Mouse (Mus musculus): ENCODE results near the gene 1700113H08Rik. TPM values are rescaled to one million over a fixed set of nuclear protein-coding genes. Genes with fewer than 3 reads are reported as not detected.

Gene 1700113H08Rik
- polyA plus RNA-seq, 1 experiment from 2014 or later, result not detected

DNA sequence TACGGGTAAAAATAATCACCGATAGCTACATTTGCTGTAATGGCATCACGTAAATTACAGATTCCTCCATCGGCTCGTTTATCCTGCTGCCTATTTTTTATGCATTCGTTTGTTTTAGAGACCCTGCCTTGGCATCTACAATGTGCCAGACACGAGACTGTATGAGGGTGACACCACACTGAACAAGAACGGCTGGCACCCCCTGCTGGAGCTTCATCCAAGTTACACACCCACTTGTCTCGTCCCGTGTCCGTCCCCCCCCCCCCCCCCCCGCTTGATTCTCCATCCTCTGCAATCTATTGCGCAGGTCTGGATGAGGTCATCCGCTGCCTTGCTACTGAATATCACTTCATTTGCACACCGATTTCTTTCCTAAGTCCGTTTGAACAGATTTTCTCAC, 37.1 kb upstream of the 1700113H08Rik start:
- Histone ChIP-seq H3K27me3 (ENCODE audit: control insufficient read depth, insufficient read depth, low read length) (0 out of 2 replicates have a peak, but pooled peaks cover 4% of the 10 kb centered on the region), H3K9me3 (ENCODE audit: control insufficient read depth, low read length) (no peaks in the 10 kb centered on the region), H3K4me3 (ENCODE audit: control insufficient read depth in 1 of 2, insufficient read depth in 1 of 2, low read depth in 1 of 2, low read length in 2 of 2) (no peak overlapping the region), H3K36me3 (ENCODE audit: control insufficient read depth, insufficient read depth, low read length) (no peaks in the 10 kb centered on the region), H3K9ac (ENCODE audit: low read length) (no peak overlapping the region), H3K4me1 (ENCODE audit: control insufficient read depth in 2 of 2, insufficient read depth in 2 of 2, low read length in 2 of 2) (peaks cover 5 to 8% of the 10 kb centered on the region in 2 experiments), H3K27ac (replicated peaks in 1 of 2; ENCODE audit: control insufficient read depth in 1 of 2, insufficient read depth in 1 of 2, low read depth in 2 of 2, low read length in 2 of 2) (no peak overlapping the region), H3K4me2 (ENCODE audit: low read length) (no peak overlapping the region)
- no peak for ATAC-seq (ENCODE audit: insufficient number of reproducible peaks, insufficient read depth, low FRiP score, low read depth)
- 61% methylated on average over 15 of the region's 16 CpGs for WGBS

DNA sequence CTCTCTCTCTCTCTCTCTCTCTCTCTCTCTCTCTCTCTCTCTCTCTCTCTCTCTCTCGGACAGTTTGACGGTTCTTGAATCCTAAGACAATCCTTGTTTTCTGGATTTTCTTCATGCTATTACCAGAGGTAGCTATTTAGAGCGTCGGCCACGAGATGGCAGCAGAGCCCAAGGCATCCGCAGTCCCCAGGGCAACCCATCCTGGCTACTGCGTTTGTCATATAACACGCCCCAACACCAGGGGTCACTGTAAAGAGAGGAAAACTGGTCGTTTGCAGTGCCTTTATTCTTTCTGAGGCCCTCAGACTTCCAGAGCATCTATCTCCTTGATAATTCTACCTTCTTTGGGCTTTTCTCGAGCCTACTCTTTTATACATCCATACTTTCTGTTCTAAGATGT, 33.0 kb upstream of the 1700113H08Rik start:
- H3K27ac ChIP-seq (replicated peaks in 1 of 2; ENCODE audit: control insufficient read depth in 1 of 2, insufficient read depth in 1 of 2, low read depth in 2 of 2, low read length in 2 of 2), result no peak overlapping the region
- no peak overlapping the region for H3K4me3 ChIP-seq (ENCODE audit: control insufficient read depth in 1 of 2, insufficient read depth in 1 of 2, low read depth in 1 of 2, low read length in 2 of 2)
- no peak overlapping the region for H3K9ac ChIP-seq (ENCODE audit: low read length)
- no peaks in the 10 kb centered on the region for H3K36me3 ChIP-seq (ENCODE audit: control insufficient read depth, insufficient read depth, low read length)
- no peak overlapping the region for H3K4me2 ChIP-seq (ENCODE audit: low read length)
- 0 out of 2 replicates have a peak, but pooled peaks cover 4% of the 10 kb centered on the region for H3K27me3 ChIP-seq (ENCODE audit: control insufficient read depth, insufficient read depth, low read length)
- no peak for ATAC-seq (ENCODE audit: insufficient number of reproducible peaks, insufficient read depth, low FRiP score, low read depth)
- no peaks in the 10 kb centered on the region for H3K9me3 ChIP-seq (ENCODE audit: control insufficient read depth, low read length)
- 4% methylated on average over 8 of the region's 10 CpGs for WGBS
- no peaks in the 10 kb centered on the region for H3K4me1 ChIP-seq (ENCODE audit: control insufficient read depth in 2 of 2, insufficient read depth in 2 of 2, low read length in 2 of 2)

DNA sequence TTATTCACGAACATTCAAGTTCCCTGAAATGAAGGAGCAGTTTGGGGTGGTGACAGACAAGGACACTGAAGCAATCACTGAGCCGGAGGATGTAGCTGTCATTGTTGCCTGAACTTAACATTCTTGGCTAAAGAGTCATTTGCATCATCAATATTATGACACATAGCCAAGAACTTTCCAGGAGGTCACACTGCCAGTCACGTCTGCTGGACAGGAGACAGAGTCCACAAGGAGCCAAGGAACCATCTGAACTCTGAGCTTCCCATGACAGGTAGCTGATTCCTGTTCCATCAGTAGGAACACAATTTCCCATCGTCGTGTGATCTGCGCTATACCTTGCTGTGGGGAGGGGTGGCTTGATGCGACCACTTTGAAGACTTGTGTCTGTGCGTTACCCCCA, 25.1 kb upstream of the 1700113H08Rik start:
- ATAC-seq (ENCODE audit: insufficient number of reproducible peaks, insufficient read depth, low FRiP score, low read depth), result no peak
- no peak overlapping the region for H3K9ac ChIP-seq (ENCODE audit: low read length)
- 73% methylated on average over 8 of the region's 8 CpGs for WGBS

DNA sequence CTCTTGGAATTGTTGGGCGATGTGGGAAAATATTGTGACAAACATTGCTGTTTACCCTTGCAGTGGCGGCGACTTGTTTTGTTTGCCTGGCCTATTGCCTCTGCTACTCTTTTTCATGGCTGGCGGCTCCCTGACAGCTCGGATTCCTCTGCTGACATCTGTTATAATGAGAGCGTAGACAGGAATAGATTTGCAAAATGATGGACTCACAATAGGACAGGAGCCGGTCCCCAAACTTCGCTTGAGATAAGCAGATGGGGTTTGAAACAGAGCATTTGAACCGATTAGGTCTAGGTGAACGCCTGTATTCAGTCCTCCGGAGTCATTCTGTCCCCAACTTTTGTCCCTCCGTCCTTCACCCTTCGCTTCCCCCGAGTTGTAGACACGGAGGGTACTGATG, 22.0 kb upstream of the 1700113H08Rik start:
- Histone ChIP-seq H3K4me2 (ENCODE audit: low read length) (no peak overlapping the region), H3K4me3 (ENCODE audit: control insufficient read depth in 1 of 2, insufficient read depth in 1 of 2, low read depth in 1 of 2, low read length in 2 of 2) (no peak overlapping the region), H3K27ac (replicated peaks in 1 of 2; ENCODE audit: control insufficient read depth in 1 of 2, insufficient read depth in 1 of 2, low read depth in 2 of 2, low read length in 2 of 2) (no peak overlapping the region), H3K4me1 (ENCODE audit: control insufficient read depth in 2 of 2, insufficient read depth in 2 of 2, low read length in 2 of 2) (peaks cover 13 to 21% of the 10 kb centered on the region in 2 experiments), H3K9ac (ENCODE audit: low read length) (no peak overlapping the region), H3K9me3 (ENCODE audit: control insufficient read depth, low read length) (no peaks in the 10 kb centered on the region), H3K27me3 (ENCODE audit: control insufficient read depth, insufficient read depth, low read length) (no peaks in the 10 kb centered on the region), H3K36me3 (ENCODE audit: control insufficient read depth, insufficient read depth, low read length) (no peaks in the 10 kb centered on the region)
- 67% methylated on average over 15 of the region's 15 CpGs for WGBS
- ATAC-seq (ENCODE audit: insufficient number of reproducible peaks, insufficient read depth, low FRiP score, low read depth), result no peak

More for the DNA sequence above, 25.1 kb upstream of the 1700113H08Rik start:
- peaks cover 10% of the 10 kb centered on the region in 2 experiments; a peak in 3 of 4 replicates for H3K4me1 ChIP-seq (ENCODE audit: control insufficient read depth in 2 of 2, insufficient read depth in 2 of 2, low read length in 2 of 2)
- H3K4me3 ChIP-seq (ENCODE audit: control insufficient read depth in 1 of 2, insufficient read depth in 1 of 2, low read depth in 1 of 2, low read length in 2 of 2), result no peak overlapping the region
- H3K36me3 ChIP-seq (ENCODE audit: control insufficient read depth, insufficient read depth, low read length), result no peaks in the 10 kb centered on the region
- H3K27ac ChIP-seq (replicated peaks in 1 of 2; ENCODE audit: control insufficient read depth in 1 of 2, insufficient read depth in 1 of 2, low read depth in 2 of 2, low read length in 2 of 2), result no peak overlapping the region
- H3K4me2 ChIP-seq (ENCODE audit: low read length), result no peak overlapping the region
- H3K27me3 ChIP-seq (ENCODE audit: control insufficient read depth, insufficient read depth, low read length), result no peaks in the 10 kb centered on the region
- H3K9me3 ChIP-seq (ENCODE audit: control insufficient read depth, low read length), result no peaks in the 10 kb centered on the region

DNA sequence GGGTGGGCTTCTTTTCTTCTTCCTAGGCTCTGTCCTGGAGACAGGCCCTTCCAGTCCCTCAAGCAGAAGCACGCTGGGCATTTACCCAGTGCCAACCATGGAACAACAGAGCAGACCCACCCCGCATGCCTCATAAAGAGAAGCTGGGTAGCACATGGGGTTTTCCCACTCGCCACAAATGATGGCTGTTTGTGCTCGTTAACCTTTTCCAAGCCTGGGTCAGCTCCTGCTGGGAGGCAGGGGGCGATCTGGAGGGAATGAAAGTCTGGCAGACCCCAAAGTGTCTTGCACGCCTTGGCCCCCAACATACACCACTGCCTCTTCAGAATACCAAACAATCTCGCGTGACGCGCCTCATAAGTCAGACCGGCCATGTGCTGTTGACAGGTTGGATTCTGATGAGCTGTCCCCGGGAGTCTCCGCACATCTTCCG, 21.6 kb upstream of the 1700113H08Rik start:
- ATAC-seq (ENCODE audit: insufficient number of reproducible peaks, insufficient read depth, low FRiP score, low read depth), result no peak
- no peak overlapping the region for H3K27ac ChIP-seq (replicated peaks in 1 of 2; ENCODE audit: control insufficient read depth in 1 of 2, insufficient read depth in 1 of 2, low read depth in 2 of 2, low read length in 2 of 2)
- 42% methylated on average over 14 of the region's 14 CpGs for WGBS
- H3K36me3 ChIP-seq (ENCODE audit: control insufficient read depth, insufficient read depth, low read length), result no peaks in the 10 kb centered on the region
- H3K4me2 ChIP-seq (ENCODE audit: low read length), result peak overlapping the region; percentile 45
- H3K9me3 ChIP-seq (ENCODE audit: control insufficient read depth, low read length), result no peaks in the 10 kb centered on the region
- H3K4me3 ChIP-seq (ENCODE audit: control insufficient read depth in 1 of 2, insufficient read depth in 1 of 2, low read depth in 1 of 2, low read length in 2 of 2), result no peak overlapping the region
- peaks cover 13 to 21% of the 10 kb centered on the region in 2 experiments for H3K4me1 ChIP-seq (ENCODE audit: control insufficient read depth in 2 of 2, insufficient read depth in 2 of 2, low read length in 2 of 2)
- no peaks in the 10 kb centered on the region for H3K27me3 ChIP-seq (ENCODE audit: control insufficient read depth, insufficient read depth, low read length)
- H3K9ac ChIP-seq (ENCODE audit: low read length), result no peak overlapping the region

DNA sequence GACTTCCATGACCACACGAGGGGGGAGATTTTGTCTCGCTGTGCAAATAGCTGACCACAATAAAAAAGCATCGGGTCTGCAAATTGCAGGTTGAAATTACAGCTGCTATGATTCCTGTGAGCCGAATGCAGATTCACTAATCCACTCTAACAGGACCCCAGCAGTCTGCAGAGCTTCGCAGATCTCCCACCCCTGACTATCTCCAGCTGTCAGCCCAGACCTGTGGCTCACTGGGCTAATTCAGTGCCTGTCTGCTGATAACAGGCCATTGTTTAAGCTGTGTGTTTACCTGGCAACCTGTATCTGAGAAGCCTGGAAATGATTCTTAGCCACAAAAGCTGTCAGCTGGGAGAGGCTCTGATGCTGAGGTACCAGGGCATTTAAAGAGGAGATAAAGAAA, 20.8 kb upstream of the 1700113H08Rik start:
- H3K9me3 ChIP-seq (ENCODE audit: control insufficient read depth, low read length), result no peaks in the 10 kb centered on the region
- no peaks in the 10 kb centered on the region for H3K27me3 ChIP-seq (ENCODE audit: control insufficient read depth, insufficient read depth, low read length)
- 21% methylated on average over 5 of the region's 5 CpGs for WGBS
- H3K4me1 ChIP-seq (ENCODE audit: control insufficient read depth in 2 of 2, insufficient read depth in 2 of 2, low read length in 2 of 2), result peaks cover 13 to 21% of the 10 kb centered on the region in 2 experiments
- peak overlapping the region; percentile 45; the same call in 1 of the 2 replicates for H3K4me2 ChIP-seq (ENCODE audit: low read length)
- H3K4me3 ChIP-seq (ENCODE audit: control insufficient read depth in 1 of 2, insufficient read depth in 1 of 2, low read depth in 1 of 2, low read length in 2 of 2), result no peak overlapping the region
- H3K9ac ChIP-seq (ENCODE audit: low read length), result 0 out of 2 replicates have a peak overlapping the region, but pooled peaks have one; percentile 8
- no peak overlapping the region for H3K27ac ChIP-seq (replicated peaks in 1 of 2; ENCODE audit: control insufficient read depth in 1 of 2, insufficient read depth in 1 of 2, low read depth in 2 of 2, low read length in 2 of 2)
- no peaks in the 10 kb centered on the region for H3K36me3 ChIP-seq (ENCODE audit: control insufficient read depth, insufficient read depth, low read length)
- no peak for ATAC-seq (ENCODE audit: insufficient number of reproducible peaks, insufficient read depth, low FRiP score, low read depth)

DNA sequence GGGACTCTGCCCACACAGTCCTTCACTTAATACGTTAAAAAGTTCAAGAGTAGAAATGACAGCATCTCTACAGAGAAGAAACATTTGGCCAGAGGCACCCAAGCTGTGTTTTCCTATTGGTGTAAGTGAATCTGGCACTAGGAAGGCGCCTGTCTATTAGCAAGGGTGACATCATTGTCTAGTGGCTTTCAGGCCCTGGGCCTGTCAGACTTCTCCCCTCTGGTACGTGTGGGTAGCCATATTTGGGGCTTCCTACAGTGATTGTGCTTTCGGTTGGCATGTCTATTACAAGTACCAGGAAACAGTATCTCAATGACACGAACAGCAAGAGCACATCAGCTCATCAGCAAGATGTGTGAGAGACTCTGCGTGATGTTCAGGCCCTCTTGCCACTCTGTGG, 18.5 kb upstream of the 1700113H08Rik start:
- H3K4me1 ChIP-seq (ENCODE audit: control insufficient read depth in 2 of 2, insufficient read depth in 2 of 2, low read length in 2 of 2), result peaks cover 13 to 21% of the 10 kb centered on the region in 2 experiments
- H3K9ac ChIP-seq (ENCODE audit: low read length), result no peak overlapping the region
- H3K27ac ChIP-seq (replicated peaks in 1 of 2; ENCODE audit: control insufficient read depth in 1 of 2, insufficient read depth in 1 of 2, low read depth in 2 of 2, low read length in 2 of 2), result peak overlapping the region; percentile 28 to 46; a peak in 3 of 4 replicates
- no peaks in the 10 kb centered on the region for H3K27me3 ChIP-seq (ENCODE audit: control insufficient read depth, insufficient read depth, low read length)
- 30% methylated on average over 6 of the region's 6 CpGs for WGBS
- no peak overlapping the region for H3K4me2 ChIP-seq (ENCODE audit: low read length)
- no peaks in the 10 kb centered on the region for H3K36me3 ChIP-seq (ENCODE audit: control insufficient read depth, insufficient read depth, low read length)
- 0 out of 2 replicates have a peak, but pooled peaks have one; percentile 10 for ATAC-seq (ENCODE audit: insufficient number of reproducible peaks, insufficient read depth, low FRiP score, low read depth)
- H3K4me3 ChIP-seq (ENCODE audit: control insufficient read depth in 1 of 2, insufficient read depth in 1 of 2, low read depth in 1 of 2, low read length in 2 of 2), result no peak overlapping the region
- H3K9me3 ChIP-seq (ENCODE audit: control insufficient read depth, low read length), result no peaks in the 10 kb centered on the region

DNA sequence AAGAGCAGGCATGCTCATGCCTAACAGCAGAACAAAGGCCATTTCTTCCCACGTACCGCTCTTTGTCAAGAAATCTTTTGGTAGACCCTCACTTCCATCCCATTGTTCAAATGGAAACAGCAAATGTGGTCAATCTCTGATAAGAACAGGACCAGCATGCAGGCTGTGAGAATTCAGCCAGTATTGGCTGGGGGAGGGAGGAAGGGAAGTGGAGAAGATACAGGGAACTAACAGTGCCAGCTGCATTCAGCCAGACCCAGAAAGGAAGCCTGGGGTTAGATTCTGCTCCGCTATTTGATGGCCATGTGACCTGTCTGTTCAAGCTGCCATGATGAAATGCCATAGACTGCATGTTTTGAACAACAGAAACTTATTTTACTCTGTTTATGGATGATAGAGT, 18.0 kb upstream of the 1700113H08Rik start:
- Histone ChIP-seq H3K4me1 (ENCODE audit: control insufficient read depth in 2 of 2, insufficient read depth in 2 of 2, low read length in 2 of 2) (peaks cover 13 to 21% of the 10 kb centered on the region in 2 experiments), H3K27ac (replicated peaks in 1 of 2; ENCODE audit: control insufficient read depth in 1 of 2, insufficient read depth in 1 of 2, low read depth in 2 of 2, low read length in 2 of 2) (peak overlapping the region; percentile 30 to 46; a peak in 2 of 4 replicates), H3K9ac (ENCODE audit: low read length) (no peak overlapping the region), H3K4me2 (ENCODE audit: low read length) (no peak overlapping the region), H3K36me3 (ENCODE audit: control insufficient read depth, insufficient read depth, low read length) (no peaks in the 10 kb centered on the region), H3K27me3 (ENCODE audit: control insufficient read depth, insufficient read depth, low read length) (no peaks in the 10 kb centered on the region), H3K9me3 (ENCODE audit: control insufficient read depth, low read length) (no peaks in the 10 kb centered on the region), H3K4me3 (ENCODE audit: control insufficient read depth in 1 of 2, insufficient read depth in 1 of 2, low read depth in 1 of 2, low read length in 2 of 2) (no peak overlapping the region)
- WGBS, result 39% methylated on average over 3 of the region's 3 CpGs
- ATAC-seq (ENCODE audit: insufficient number of reproducible peaks, insufficient read depth, low FRiP score, low read depth), result peak; percentile 47
